Mouse (Mus musculus) heart, embryonic 16.5 days (tissue): ENCODE data around the gene Arhgap15. TPM values are rescaled to one million over a fixed set of nuclear protein-coding genes. Genes with fewer than 3 reads are reported as not detected.

ENCODE experiments used
- ATAC-seq: fragments of 200-750 bp; cut with Nextera tagmentation; replicated peaks from 2 replicates; pipeline ENCODE4 v1.8.0; 2017; ENCODE audit warnings: moderate number of reproducible peaks; ENCODE audit not compliant: insufficient read depth, low FRiP score; ENCODE audit errors: extremely low read depth
- H3K27ac ChIP-seq: fragments of 300-500 bp; sonication (generic); 2 replicates; pipeline ENCODE4 v1.5.1; 2014; ENCODE audit warnings: mild to moderate bottlenecking, low read length, control low read depth, moderate library complexity
- H3K27me3 ChIP-seq: fragments of 300-500 bp; sonication (generic); 2 replicates; pipeline ENCODE4 v1.6.1; 2014; ENCODE audit warnings: low read length, mixed read lengths; ENCODE audit not compliant: control insufficient read depth, insufficient read depth
- H3K36me3 ChIP-seq: fragments of 300-500 bp; sonication (generic); 2 replicates; pipeline ENCODE4 v1.6.1; 2014; ENCODE audit not compliant: control insufficient read depth, insufficient read depth
- H3K4me1 ChIP-seq: fragments of 300-500 bp; sonication (generic); 2 replicates; pipeline ENCODE4 v1.6.1; 2014; ENCODE audit warnings: low read length, mixed read lengths; ENCODE audit not compliant: control insufficient read depth, insufficient read depth
- H3K4me2 ChIP-seq: fragments of 300-500 bp; sonication (generic); 2 replicates; pipeline ENCODE4 v1.6.1; 2014; ENCODE audit warnings: low read depth, mild to moderate bottlenecking, control low read depth, low read length
- H3K4me3 ChIP-seq: fragments of 300-500 bp; sonication (generic); 2 replicates; pipeline ENCODE4 v1.5.1; 2014; ENCODE audit warnings: mild to moderate bottlenecking, control low read depth, low read length
- H3K9ac ChIP-seq: fragments of 300-500 bp; sonication (generic); 2 replicates; pipeline ENCODE4 v1.6.1; 2014; ENCODE audit warnings: low read length, control low read depth
- H3K9me3 ChIP-seq: fragments of 300-500 bp; sonication (generic); replicated peaks from 2 replicates; pipeline ENCODE4 v1.6.1; 2016; ENCODE audit warnings: low read length; ENCODE audit not compliant: control insufficient read depth
- WGBS: fragments of 180-500 bp; shearing (Covaris S2); extraction: QIAGEN DNeasy Blood & Tissue Kit; methylation state at CpG from one replicate; pipeline ENCODE4 v1.1.7; 2014; 5-methylcytosine and 5-hydroxymethylcytosine counted together
- polyA plus RNA-seq: library from polyadenylated mRNA; unstranded; fragments of >200 nt; fragmentation: Nextera tagmentation; extraction: Ambion mirVana; gene quantifications from 2 replicates; pipeline ENCODE4 v1.2.1, GENCODE M21; 2015

The Arhgap15 gene
- polyA plus RNA-seq, 1 experiment from 2014 or later = 7.2 TPM

DNA sequence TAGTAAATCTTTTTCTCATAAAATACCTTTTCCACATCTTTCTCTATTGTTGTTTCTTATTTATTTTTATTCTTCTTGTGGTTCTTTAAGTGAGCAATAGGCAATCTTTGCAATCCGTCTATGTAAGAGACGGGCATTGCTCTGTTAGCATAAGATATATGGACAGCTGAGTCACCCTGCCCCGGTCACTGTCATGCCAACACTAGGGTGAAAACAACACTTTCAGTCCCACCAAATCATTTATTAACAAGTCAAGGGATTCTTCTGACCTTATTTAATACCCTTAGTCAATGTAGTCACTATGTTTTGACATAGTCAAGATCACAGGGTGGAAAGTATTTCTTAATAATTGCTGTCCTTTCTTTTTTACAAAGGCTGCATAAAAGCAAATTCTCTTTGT lies 525.8 kb downstream of the Arhgap15 start:
- no peaks in the 10 kb centered on the region for H3K27me3 ChIP-seq
- H3K36me3 ChIP-seq = no peaks in the 10 kb centered on the region
- H3K9ac ChIP-seq = no peak overlapping the region
- no peak overlapping the region for H3K4me3 ChIP-seq
- 88% methylated on average over 3 of the region's 3 CpGs for WGBS
- H3K4me2 ChIP-seq = no peak overlapping the region
- H3K9me3 ChIP-seq = no peaks in the 10 kb centered on the region
- no peak for ATAC-seq
- H3K27ac ChIP-seq = no peak overlapping the region
- H3K4me1 ChIP-seq = no peaks in the 10 kb centered on the region

DNA sequence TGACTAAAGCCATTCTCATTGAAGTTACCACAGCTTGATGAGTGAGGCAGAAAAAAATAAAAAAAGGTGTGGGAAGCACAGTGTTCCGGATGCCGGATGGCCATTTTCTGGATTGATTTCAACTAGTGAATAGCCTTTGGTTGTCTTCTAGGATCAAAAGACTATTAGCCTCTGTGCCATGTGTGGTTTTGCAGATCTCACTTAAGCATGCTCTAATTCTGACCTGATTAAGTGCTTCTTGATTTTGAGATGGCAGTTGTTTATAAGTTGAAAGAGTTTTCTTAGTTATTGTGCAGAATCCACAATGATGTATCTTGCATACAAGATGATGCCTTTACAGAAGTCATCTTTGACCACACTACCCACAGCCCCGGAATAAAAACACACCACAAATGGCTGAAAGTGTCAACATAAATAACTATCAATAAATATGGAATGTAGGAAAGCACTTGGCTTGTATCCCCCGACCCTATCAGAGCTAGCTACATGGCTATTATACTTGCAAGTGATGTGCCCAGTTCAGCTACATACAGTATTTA lies 537.6 kb downstream of the Arhgap15 start:
- no peaks in the 10 kb centered on the region for H3K4me1 ChIP-seq
- no peaks in the 10 kb centered on the region for H3K36me3 ChIP-seq
- H3K4me3 ChIP-seq = no peak overlapping the region
- 0 out of 2 replicates have a peak, but pooled peaks cover 3% of the 10 kb centered on the region for H3K9me3 ChIP-seq
- no peak overlapping the region for H3K9ac ChIP-seq
- H3K4me2 ChIP-seq = no peak overlapping the region
- H3K27ac ChIP-seq = no peak overlapping the region
- H3K27me3 ChIP-seq = no peaks in the 10 kb centered on the region
- ATAC-seq = no peak
- 74% methylated on average over 4 of the region's 4 CpGs for WGBS

GRCm38 (mm10) chr2:44299156-44299555 lies 550.5 kb downstream of the Arhgap15 start:
- no peaks in the 10 kb centered on the region for H3K27me3 ChIP-seq
- H3K36me3 ChIP-seq = no peaks in the 10 kb centered on the region
- H3K4me1 ChIP-seq = no peaks in the 10 kb centered on the region
- no peak overlapping the region for H3K4me2 ChIP-seq
- ATAC-seq = no peak
- 82% methylated on average over 3 of the region's 3 CpGs for WGBS
- H3K27ac ChIP-seq = no peak overlapping the region
- no peak overlapping the region for H3K4me3 ChIP-seq
- H3K9me3 ChIP-seq = no peaks in the 10 kb centered on the region
- H3K9ac ChIP-seq = no peak overlapping the region

DNA sequence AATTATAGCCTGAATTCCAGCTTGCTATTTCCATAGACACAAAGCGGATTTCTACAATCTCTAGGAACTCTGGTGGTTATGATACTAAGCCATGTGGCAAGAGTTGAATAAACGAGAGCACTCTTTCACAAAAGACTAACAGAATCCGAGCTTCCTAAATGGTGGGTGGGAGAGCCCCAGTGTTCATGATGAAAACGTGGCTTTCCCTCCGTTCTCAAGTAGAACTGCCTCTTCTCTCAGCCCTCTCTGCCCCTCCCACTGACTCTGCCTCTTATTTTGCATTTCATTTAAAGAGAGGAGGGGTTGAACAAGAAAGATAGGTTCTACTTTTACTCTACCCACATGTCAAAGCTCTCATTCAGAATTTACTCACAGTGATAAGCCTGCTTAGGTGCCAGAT lies 551.3 kb downstream of the Arhgap15 start:
- WGBS = 50% methylated on average over 5 of the region's 5 CpGs
- Histone ChIP-seq H3K4me1 (no peaks in the 10 kb centered on the region), H3K36me3 (no peaks in the 10 kb centered on the region), H3K27me3 (no peaks in the 10 kb centered on the region), H3K4me2 (no peak overlapping the region), H3K4me3 (no peak overlapping the region), H3K9ac (no peak overlapping the region), H3K9me3 (no peaks in the 10 kb centered on the region), H3K27ac (no peak overlapping the region)
- no peak for ATAC-seq

GRCm38 (mm10) chr2:44300466-44300865 lies 551.8 kb downstream of the Arhgap15 start:
- no peak overlapping the region for H3K4me3 ChIP-seq
- H3K9ac ChIP-seq = no peak overlapping the region
- H3K4me2 ChIP-seq = no peak overlapping the region
- no peaks in the 10 kb centered on the region for H3K9me3 ChIP-seq
- H3K27ac ChIP-seq = no peak overlapping the region
- no peaks in the 10 kb centered on the region for H3K27me3 ChIP-seq
- H3K4me1 ChIP-seq = no peaks in the 10 kb centered on the region
- H3K36me3 ChIP-seq = no peaks in the 10 kb centered on the region
- no peak for ATAC-seq
- WGBS = 56% methylated on average over 6 of the region's 6 CpGs

DNA sequence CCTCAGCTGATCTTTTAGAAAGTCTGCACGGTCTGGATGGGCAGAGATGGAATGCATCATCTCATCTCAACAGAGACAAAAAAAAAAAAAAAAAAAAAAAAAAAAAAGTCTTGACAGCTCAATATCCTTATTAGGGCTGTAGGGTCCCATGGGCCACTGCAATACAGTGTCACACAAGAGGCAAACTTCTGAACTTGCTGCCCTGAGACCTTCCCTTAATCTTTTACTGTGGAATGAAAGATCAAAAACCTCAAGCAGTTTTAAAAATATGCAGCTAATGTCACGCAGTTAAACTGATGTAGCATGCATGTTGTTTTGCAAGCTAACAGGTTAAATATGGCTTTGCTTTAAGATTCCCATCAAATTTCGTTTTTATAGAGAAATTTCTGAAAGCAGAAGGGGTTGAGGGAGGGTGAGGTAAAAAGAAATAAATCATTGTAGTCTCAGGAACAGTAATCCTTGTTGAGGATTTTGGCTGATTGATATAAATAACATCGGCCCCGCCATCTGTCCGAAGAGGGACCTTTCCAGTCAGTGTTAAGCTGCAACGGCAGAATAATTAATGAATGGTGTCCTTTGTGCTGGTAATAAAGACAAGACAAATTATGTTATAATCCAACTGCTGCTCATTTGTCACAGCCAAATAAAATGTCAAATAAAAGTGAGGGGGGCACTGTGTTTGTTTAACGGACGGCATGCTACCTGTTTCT lies 555.8 kb downstream of the Arhgap15 start:
- ATAC-seq = no peak
- H3K9ac ChIP-seq = no peak overlapping the region
- H3K4me2 ChIP-seq = no peak overlapping the region
- no peak overlapping the region for H3K4me3 ChIP-seq
- 61% methylated on average over 9 of the region's 9 CpGs for WGBS
- no peaks in the 10 kb centered on the region for H3K36me3 ChIP-seq
- H3K27ac ChIP-seq = no peak overlapping the region
- H3K27me3 ChIP-seq = no peaks in the 10 kb centered on the region
- H3K9me3 ChIP-seq = no peaks in the 10 kb centered on the region
- no peaks in the 10 kb centered on the region for H3K4me1 ChIP-seq

- H3K4me1 ChIP-seq = no peaks in the 10 kb centered on the region
- H3K4me2 ChIP-seq = no peak overlapping the region
- H3K4me3 ChIP-seq = no peak overlapping the region
- no peaks in the 10 kb centered on the region for H3K27me3 ChIP-seq
- H3K36me3 ChIP-seq = no peaks in the 10 kb centered on the region
- no peaks in the 10 kb centered on the region for H3K9me3 ChIP-seq
- WGBS = 70% methylated on average over 17 of the region's 17 CpGs
- no peak overlapping the region for H3K9ac ChIP-seq
- ATAC-seq = no peak
- H3K27ac ChIP-seq = no peak overlapping the region
Measured at GRCm38 (mm10) chr2:44304971-44305808, 556.6 kb downstream of the Arhgap15 start.

GRCm38 (mm10) chr2:44306137-44306536 lies 557.5 kb downstream of the Arhgap15 start:
- Histone ChIP-seq H3K9me3 (no peaks in the 10 kb centered on the region), H3K9ac (no peak overlapping the region), H3K36me3 (no peaks in the 10 kb centered on the region), H3K27me3 (no peaks in the 10 kb centered on the region), H3K4me1 (no peaks in the 10 kb centered on the region), H3K4me3 (no peak overlapping the region), H3K4me2 (no peak overlapping the region), H3K27ac (no peak overlapping the region)
- no peak for ATAC-seq
- 50% methylated on average over 2 of the region's 2 CpGs for WGBS

- Histone ChIP-seq H3K27ac (no peak overlapping the region), H3K27me3 (no peaks in the 10 kb centered on the region), H3K4me3 (no peak overlapping the region), H3K9ac (no peak overlapping the region), H3K36me3 (no peaks in the 10 kb centered on the region), H3K4me2 (no peak overlapping the region), H3K9me3 (no peaks in the 10 kb centered on the region), H3K4me1 (no peaks in the 10 kb centered on the region; the same call in 1 of the 2 replicates)
- WGBS = 83% methylated on average over 3 of the region's 3 CpGs
- no peak for ATAC-seq
Measured at GRCm38 (mm10) chr2:44309124-44309523, 560.5 kb downstream of the Arhgap15 start.
